Mouse (Mus musculus) kidney, adult 18-20 months (tissue): Measurements from ENCODE around the gene Gm20388.

Experiments used
- DNase-seq: peaks from one replicate; pipeline ENCODE4 v3.0.0; 2021

Gm20388 gene

DNA sequence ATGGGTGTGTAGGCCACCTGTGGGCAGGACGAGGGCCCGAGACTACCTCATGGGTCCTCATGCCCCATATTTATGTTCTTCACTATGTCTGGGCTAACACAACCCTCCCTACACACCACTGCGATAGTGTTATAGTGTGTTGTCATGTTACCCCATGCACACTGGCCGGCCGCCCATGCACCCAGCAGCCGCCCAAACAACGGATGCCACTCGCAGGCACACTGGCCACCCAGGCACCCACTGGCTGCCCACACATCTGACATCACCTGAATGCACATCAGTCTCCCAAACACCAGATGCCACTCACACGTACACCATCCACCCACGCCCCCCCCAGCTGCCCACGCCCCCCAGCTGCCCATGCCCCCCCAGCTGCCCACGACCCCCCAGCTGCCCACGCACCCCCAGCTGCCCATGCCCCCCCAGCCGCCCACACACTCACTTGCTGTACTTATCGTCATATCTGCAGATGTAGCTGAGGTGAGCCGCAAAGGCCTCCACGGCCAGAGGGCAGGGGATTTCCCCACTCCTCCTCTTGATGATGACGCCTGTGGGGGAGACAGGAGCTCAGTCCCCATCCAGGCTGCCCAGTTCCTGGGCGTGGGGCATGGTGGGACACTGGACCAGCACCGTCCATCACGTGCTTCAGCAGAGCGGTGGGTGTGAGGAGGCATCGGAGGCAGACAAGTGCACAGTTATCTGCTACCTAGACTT lies 4460.9 kb downstream of the Gm20388 start:
- no peak for DNase-seq

DNA sequence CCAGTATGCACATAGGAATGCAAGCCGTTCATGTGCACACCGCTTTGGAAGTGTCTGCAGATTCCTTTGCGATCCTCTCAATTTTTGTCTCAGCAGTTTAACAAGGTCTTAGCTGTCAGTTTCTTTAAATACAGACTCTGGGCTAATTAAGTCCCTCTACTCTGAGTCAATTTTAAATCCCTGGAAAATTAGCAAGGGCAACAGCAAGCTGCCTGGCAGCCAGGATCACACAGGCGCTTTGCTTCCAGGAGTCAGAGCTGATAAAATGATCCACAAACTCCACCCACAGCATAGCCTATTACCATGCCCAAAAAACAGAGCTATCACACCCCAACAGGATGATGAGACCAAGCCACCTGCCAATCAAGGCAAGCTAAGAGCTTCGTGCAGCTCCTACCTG lies 4463.1 kb downstream of the Gm20388 start:
- no peak for DNase-seq

DNA sequence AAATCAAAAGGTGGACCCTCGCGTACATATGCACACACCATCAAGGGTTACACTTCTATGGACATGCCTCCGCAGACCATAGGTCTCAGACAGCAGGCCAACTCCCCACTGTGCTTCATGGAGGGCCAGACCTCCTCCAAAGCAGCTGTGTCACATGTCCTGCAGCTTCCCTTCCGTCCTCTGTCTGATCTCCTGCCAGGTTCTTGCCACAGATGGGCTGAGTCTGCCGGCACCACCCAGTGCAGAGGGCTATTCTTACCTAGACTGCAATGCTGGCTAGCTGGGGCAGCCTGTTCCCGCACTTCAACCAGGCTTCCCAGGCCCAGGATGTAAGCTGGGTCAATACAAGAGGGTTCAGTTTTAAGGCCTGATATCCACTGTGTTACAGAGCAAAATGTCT lies 4464.5 kb downstream of the Gm20388 start:
- no peak for DNase-seq

DNA sequence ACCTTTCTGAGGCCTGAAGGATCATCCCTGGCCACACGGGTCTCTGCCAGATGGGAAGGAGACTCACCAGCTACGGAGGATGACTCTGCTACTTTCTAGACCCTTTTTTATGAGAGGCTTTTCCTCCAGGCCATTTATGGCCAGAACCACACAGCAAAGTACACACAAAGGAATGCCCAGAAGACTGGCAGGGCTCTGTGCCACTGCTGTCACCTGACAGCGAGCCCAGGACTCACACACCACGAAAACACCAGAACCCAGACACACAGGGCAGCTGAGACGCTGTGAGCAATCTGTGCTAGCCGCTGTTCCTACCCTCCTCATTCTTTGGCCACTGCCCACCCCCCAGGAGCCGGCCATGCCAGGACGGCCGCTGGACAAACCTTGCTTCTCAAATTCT lies 4465.1 kb downstream of the Gm20388 start:
- DNase-seq: no peak

DNA sequence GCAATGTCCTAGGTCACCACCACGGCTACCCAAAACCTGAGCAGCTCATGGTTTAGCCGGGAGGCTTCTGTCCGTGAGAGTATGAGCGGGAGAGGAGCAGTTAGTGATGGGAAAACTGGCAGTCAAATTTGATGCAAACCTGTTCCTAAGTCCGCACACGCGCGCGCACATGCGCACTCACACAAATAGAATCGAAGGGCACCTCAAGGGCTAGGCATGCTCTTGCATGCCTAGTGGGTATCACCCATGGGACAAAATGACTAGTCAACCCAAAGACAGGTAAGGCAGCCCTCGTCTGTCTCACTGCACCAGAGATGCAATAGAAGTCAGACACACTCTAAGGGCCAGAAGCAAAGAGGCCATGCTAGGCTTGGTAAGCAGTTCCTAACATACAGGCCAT lies 4465.8 kb downstream of the Gm20388 start:
- no peak for DNase-seq

DNA sequence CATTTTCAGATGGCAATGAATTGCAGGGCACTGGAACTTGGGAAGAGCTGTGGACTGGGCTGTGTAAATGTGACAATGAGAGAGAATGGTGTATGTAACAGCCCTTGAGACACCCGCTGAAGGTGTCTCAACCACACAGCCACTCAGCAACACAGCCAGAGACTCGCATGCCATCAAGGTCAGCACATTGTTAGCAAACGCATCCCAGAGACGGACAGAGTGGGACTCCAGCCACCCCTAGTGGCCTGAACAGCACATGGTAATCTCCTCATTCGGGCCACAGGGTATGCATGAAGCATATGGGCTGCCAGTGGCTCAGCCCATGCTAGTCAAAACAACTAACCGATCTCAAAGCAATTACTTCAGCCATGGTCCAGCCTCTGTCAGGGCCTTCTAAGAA lies 4468.6 kb downstream of the Gm20388 start:
- no peak for DNase-seq

DNA sequence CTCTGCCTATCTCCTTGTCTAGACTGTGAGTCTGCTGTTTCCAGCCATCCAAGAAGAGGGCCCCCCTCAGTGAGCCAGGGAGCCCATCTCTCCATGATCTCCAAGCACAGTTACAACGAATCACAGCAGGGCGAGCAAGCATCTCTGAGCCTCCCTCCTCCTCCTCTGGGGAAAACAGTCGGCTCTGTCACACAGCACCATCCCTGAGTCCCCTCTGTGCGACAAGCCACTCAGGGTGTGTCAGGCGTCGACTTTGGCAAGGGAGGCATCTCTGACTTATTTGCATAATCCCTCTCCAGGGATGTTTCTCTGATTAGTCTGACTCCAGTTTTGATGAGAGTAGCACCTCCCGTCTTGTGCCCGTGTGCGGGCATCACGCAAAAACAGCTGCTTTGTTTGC lies 4471.6 kb downstream of the Gm20388 start:
- DNase-seq: no peak

DNA sequence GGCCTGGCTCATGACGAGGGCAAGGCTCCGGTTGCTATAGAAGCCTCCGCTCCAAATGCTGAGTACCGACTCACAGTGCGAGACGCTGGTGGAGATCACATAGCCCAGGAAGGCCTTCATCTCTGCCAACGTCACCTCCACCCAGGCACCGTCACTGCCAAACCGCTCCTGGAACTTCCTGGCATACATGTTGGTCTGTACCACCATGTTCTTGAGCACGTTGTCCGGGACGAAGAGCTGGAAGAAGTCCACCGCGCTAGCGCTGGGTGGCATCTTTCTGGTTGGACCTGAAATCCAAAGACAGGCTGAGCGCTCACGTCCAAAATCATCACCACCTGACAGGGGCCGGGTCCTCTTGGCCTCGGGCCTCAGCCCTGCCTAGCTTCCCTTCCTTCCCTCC lies 4473.7 kb downstream of the Gm20388 start:
- DNase-seq: no peak

DNA sequence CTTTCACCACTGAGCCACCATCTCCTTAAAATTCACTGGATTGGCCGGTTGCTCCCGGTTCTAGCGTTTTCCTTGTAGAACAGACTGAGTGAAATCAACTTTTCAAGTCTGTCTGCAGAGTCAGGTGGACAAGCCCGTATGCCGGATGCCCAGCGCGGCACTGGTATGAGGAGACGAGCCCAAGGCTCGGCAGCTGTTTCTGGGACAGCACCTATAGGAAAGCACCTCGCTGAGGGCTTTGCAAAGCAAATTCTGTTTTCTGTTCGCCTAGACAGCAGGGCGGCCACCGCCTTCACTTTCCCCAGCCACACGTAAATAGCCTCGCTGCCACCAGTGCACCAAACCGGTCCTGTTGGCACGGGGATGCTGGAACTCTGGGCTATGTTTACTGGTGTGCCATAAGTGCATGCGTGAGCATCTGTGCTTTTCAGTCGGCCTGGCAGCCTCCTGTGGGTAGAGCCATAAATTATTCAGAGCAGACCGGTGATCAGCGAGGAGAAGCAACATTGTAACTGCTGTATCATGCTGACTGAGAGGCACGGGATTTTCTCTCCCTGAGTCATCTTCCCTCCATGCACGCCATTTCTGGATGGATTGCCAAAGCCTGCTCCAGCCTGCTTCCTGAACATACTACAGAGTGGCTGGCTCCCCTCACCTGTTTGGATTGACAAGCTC lies 4475.7 kb downstream of the Gm20388 start:
- DNase-seq: no peak

DNA sequence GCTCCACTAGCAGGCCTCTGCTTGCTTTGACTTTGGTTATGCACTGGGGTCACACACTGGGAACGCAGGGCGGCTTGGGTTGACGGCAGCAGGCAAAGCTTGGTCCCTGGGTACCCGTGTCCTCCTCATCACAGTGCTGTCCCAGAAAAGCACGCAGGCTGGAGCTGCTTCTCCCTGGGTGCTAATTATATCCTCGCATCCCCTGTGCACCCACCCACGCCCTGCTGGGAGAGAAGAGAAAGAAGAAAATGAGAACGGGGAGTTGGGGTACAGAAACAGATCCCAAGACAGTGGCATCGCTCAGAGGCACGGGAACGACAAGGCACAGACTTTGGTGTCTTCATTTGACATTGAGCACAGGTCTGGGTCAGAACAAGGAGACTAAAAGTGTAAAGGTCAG lies 4478.9 kb downstream of the Gm20388 start:
- no peak for DNase-seq

DNA sequence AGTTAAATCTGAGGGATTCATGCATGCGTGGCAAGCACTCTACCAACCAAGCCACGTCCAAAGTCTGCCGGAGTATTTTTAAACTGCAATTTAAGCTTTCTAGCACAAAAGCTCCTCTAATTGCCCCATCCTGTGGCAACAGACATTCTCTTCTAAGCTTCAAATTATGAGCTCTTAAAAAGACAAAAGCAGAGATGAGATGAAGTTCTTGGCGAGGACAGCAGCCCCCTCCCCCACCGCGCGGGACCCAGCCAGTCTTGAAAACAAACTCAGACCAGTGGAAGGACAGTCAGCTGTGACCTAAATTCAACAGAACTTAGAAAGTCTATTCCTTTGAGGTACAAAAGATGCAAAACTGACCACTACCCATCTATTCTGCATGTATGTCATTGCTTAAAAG lies 4480.6 kb downstream of the Gm20388 start:
- no peak for DNase-seq

DNA sequence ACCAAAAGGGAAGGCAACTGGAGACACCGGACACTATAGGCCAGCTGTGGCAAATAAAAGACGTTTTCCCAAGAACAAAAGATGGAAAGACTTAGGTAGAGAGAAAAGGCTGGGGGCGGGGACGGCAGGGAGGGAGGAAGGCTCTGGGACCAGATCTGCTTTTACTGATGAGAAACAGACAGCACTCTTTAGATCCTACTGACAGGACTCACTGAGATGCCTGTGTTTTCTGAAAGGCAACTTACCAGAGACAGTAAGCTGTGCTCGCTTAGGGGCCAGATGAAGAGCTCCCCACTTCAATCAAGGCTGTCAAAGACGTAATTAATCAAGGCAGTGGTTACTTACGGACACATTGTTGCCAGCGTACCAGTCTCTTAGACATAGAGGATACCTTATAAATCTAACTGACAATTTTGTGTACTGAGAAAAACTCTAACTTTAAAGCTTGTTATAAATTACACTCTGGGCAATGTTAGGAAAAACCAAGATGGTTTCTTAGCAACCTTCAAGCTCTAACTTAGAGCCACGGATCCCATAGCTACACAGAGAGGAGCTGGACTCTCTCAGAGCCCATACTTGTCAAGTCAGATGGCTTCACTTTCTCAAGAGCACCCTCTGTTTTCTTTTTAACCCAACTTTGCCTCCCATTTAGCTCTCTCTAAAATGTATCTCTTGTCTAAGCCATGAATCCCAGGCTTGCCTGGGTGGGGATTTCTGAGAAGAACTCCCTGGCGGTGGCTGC lies 4481.8 kb downstream of the Gm20388 start:
- no peak for DNase-seq

DNA sequence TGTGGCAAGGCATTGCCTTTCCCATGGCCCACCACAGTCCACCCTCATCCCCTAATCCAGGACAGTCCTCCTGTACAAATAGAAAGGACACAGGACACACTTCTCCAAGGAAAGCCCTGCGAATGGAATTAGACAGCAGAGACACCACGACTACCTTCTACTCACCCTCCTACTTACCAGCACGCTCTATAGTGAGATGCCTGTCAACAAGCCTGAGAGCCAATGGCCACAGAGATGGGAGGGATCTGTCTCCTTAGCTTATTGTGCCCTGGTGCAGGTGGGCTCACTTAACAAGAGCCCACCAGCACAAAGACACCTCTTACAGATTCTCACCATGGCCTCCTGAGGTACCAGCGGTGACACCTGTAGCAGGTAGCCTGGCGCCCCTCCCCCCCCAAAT lies 4482.4 kb downstream of the Gm20388 start:
- DNase-seq: no peak

DNA sequence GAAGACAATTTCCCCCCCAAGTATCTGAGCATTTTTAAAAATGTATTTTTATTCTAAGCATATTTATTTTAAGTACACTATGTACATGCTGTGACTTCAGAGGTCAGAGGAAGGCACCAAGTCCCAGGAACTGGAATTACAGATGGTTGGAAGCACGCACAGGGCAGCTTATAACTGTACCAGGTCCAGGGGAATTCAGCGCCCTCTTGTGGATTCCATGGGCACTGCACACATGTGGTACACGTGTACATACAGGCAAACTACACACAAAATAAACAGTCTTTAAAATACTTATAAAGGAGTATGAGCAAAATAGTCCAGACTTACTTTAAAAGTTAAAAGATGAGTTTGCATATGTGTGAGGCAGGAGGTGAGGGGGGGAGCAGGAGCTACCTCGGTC lies 4483.3 kb downstream of the Gm20388 start:
- no peak for DNase-seq

DNA sequence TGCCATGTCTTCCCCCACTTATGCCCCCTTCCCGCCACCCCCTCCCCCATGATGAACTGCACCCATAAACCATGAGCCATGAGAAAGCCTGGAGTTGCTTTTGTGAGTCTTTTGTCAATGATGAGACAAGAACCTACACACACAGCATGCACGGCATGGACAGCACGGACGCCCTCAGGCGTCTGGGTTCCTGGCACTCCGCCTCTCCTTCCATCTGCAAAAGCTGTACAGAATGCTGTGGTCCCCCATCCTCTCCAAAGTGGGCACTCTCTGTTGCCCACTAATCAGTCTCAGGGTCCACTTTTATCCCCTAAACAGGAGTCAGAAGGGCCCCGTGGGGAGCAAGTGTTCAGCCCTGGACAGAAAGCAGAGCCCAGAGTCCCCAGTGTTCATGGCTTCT lies 4484.3 kb downstream of the Gm20388 start:
- DNase-seq: no peak
